Mouse (Mus musculus) erythroblast, adult 5-6 weeks (primary cell): ENCODE results near the gene Rlf. TPM values are rescaled to one million over a fixed set of nuclear protein-coding genes. Genes with fewer than 3 reads are reported as not detected.

ENCODE experiments used
- ATAC-seq: replicated peaks from 2 replicates; pipeline ENCODE4 v1.8.0; 2016; ENCODE audit warnings: moderate number of reproducible peaks, mild to moderate bottlenecking, moderate TSS enrichment, inconsistent platforms; ENCODE audit not compliant: poor library complexity, low FRiP score, severe bottlenecking
- total RNA-seq, 2 experiments: library from RNA; stranded (forward) in 1 of 2; stranded (reverse) in 1 of 2; fragments of 150-400 nt in 1 of 2; fragments of 200-764, 138-1000 nt in 1 of 2; gene quantifications; 2 replicates each; pipeline versions ENCODE4 v1.2.3 to v1.2.4; 2015 to 2017; ENCODE audit warnings: low replicate concordance in 2 of 2

Rlf gene
- 29.0 and 39.9 TPM in 2 replicates for total RNA-seq (2015; ENCODE audit: low replicate concordance)
- total RNA-seq (2017; ENCODE audit: low replicate concordance): 74.6 and 91.1 TPM in 2 replicates

DNA sequence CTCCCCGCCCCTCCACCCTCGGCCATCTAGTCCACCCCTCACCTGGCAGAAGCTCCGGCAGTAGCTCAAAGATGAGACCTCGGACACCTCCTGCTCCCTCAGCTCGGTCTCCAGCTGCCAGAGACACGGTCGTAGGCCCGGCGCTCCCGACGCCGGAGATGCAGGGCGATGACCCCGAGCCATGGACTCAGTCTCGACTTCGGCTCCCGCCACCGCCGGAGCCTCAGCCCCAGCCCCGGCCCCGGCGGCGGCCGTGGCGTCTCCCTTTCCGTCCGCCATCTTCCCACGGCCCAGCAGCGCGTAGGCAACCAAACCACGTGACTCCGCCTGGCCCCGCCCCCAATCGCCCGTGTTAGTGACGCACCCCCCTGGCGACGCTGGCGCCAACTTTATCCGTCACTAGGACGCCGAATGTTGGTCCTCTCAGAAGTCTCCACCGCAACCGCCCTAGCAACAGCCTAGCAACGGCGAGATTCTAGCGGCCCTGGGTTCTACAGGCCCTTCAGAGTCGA, at the start of gene Rlf:
Gene Rlf, minus strand, starts transcription at position 292 of the 512 bp plus-strand sequence.
- peak; percentile 92 for ATAC-seq

- no peak for ATAC-seq
Observed at GRCm38 (mm10) chr4:121241612-121242000, 26.7 kb upstream of the Rlf start.

GRCm38 (mm10) chr4:121240637-121241611, 26.0 kb upstream of the Rlf start:
- peak; percentile 57; the same call in 1 of the 2 replicates for ATAC-seq

GRCm38 (mm10) chr4:121239878-121240277, 25.0 kb upstream of the Rlf start:
- no peak for ATAC-seq

GRCm38 (mm10) chr4:121231772-121232414, 17.0 kb upstream of the Rlf start:
- ATAC-seq: no peak

DNA sequence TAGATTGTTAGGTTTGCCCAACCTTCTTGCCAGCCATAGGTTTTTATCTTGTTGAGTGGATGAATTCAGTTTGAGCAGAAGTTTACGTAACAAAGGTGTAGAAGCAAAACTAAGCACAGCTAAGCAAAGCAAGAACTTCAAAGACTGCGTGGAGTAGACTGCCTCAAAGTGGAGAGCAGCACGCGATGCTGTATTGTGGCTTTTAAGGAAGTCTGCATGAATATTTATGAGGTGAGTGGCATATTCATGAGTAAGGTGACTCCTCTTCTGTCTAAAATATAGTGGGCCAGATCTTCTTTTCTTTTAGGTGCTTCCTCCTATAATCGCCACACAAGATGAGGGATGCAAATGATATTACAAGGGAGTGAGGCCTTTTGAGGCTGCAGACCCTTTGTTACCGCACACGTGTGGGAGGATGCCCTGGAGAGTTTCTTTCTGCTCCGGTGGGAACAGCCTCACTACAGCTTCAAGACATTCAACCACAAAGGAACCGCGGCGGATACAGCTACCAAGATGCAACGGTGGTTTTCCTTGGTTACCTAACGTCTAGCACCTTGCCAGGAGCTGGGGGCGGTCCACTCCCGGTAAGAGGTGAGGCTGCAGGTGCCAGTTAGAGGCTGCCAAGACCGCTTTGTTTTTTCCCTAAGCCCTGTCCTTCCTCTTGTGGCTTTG, 16.2 kb upstream of the Rlf start:
- ATAC-seq: no peak

GRCm38 (mm10) chr4:121227072-121227471, 12.2 kb upstream of the Rlf start:
- ATAC-seq: no peak

- no peak for ATAC-seq
Observed at GRCm38 (mm10) chr4:121225177-121225576, 10.3 kb upstream of the Rlf start.

- ATAC-seq: no peak
Observed at GRCm38 (mm10) chr4:121223136-121223535, 8.3 kb upstream of the Rlf start.

GRCm38 (mm10) chr4:121216216-121216615, 1.3 kb upstream of the Rlf start:
- no peak for ATAC-seq

DNA sequence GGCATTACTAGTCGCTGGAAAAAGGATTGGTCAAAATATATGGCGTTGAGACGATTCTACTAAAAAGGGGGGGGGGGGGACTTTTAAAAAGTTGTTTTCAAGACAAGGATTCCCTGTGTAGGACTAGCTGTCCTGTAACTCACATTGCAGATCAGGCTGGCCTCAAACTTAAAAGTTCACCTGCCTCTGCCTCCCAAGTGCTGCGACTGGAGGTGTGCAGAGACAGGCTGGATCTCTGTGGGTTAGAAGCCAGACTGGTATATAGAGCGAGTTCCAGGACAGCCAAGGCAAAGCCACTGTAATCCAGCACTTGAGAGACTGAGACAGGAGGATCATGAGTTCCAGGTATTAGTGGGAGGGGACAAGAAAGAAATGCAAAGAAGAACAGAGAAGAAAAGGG, 605 bp upstream of the Rlf start:
- no peak for ATAC-seq

DNA sequence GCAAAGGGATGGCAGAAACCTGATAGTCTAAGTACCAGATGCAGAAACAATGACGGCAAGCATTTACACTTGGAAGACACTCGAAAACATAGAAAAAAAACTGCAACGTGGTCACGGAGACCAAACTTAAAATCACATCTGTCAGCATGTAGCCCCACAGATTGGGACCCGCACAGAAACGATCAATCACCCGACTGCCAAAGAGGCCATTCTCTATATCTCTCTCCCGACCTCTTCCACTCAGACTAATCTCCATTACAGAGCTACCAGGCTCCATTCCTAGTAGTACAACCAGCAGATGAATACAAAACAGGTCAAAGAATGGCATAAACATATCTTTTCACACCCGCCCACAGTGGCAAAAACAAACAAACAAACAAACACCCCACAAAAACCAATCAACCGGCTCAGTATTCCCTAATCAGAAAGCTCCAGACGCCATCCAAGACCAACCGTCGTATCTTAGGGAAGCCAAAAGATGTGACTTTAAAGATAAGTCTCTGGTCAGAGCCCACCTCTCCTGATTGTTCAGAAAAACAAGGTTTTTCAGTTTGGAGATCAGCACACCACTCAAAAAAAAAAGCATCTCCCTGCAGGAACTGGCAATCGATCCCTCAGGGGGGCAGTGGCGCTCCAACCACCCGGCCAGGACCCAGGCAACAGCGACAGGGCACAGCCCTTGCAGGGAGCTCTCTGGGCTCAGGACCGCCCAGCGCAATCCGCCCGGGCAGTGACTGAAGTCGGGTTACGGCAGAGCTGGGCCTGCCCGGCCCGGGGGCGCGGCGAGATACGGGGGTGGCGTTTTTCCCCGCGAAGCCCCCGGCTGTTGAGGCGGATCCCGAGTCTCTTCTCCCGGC, 720 bp downstream of the Rlf start:
- ATAC-seq: peak; percentile 86

- no peak for ATAC-seq
Observed at GRCm38 (mm10) chr4:121208911-121209310, 6.0 kb downstream of the Rlf start.

- no peak for ATAC-seq
Observed at GRCm38 (mm10) chr4:121197856-121198255, 17.0 kb downstream of the Rlf start.

DNA sequence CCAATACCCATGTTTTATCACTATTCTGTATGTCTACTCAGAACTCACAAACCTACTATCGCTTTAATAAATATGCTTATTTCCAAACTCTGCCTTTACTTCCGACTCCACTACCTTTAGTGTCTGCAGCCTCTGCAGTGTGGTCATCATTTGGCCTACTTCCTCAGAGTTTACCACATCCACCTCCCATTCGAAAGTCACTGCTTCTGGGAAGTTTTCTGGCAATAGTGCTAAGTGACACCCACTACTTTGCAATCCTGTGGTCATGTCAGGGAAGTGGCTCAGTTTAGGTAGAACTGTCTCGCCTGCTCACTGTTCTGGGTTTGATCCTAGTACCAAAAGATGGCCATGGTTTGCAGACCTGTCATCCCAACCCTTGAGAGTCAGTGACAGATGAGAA, 17.9 kb downstream of the Rlf start:
- ATAC-seq: no peak

DNA sequence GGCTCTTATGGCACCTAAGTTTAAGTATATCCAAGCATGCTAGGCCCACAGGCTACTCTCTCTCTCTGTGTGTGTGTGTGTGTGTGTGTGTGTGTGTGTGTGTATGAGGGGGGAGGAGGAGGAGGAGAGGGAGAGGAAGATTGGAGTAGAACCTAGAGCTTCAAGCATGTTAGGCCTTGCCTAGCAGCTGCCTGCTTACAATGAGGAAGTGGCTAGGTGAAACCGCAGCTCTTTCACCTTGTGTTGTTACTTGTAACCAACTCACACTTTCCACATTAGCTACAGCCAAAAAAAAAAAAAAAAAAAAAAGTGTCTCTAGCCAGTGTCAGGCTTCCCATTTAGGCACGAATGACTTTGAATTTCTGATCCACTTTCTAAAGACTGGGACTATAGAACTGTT, 18.7 kb downstream of the Rlf start:
- ATAC-seq: no peak

DNA sequence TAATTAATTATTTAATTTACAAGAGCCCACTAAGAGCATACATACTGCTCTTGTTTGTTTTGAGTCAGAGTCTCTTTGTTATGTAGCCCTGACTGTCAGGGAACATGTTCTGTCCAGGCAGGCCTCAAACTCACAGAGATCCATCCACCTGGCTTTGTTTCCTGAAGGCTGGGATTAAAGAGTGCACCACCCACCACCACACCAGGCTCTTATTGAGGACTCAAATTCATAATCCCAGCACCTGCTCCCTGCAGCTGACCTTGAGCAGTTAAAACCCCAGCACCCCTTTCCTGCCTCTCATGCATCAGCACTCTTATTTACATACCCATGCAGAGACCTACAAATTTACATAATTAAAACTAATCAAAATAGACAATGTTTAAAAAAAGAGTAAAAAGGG, 20.1 kb downstream of the Rlf start:
- ATAC-seq: no peak

GRCm38 (mm10) chr4:121192306-121192705, 22.6 kb downstream of the Rlf start:
- ATAC-seq: no peak

GRCm38 (mm10) chr4:121189341-121189740, 25.5 kb downstream of the Rlf start:
- ATAC-seq: no peak
